Mouse (Mus musculus) limb, embryonic 12.5 days (tissue): ENCODE results near the gene Dnmt3a. TPM values are rescaled to one million over a fixed set of nuclear protein-coding genes. Genes with fewer than 3 reads are reported as not detected.

Source experiments
- ATAC-seq: fragments of 200-750 bp; cut with Nextera tagmentation; 2 replicates; pipeline ENCODE4 v1.8.0; 2017; ENCODE audit warnings: low read depth, moderate TSS enrichment; ENCODE audit not compliant: insufficient number of reproducible peaks, insufficient read depth, low FRiP score, low TSS enrichment
- H3K27ac ChIP-seq: fragments of 300-500 bp; sonication (generic); 2 replicates; pipeline ENCODE4 v1.5.1; 2016; ENCODE audit warnings: mild to moderate bottlenecking, moderate library complexity
- H3K27me3 ChIP-seq: fragments of 300-500 bp; sonication (generic); 2 replicates; pipeline ENCODE4 v1.6.1; 2016; ENCODE audit warnings: mild to moderate bottlenecking, moderate library complexity
- H3K36me3 ChIP-seq: fragments of 300-500 bp; sonication (generic); 2 replicates; pipeline ENCODE4 v1.6.1; 2016; ENCODE audit warnings: mild to moderate bottlenecking, moderate library complexity
- H3K4me1 ChIP-seq: fragments of 300-500 bp; sonication (generic); replicated peaks from 2 replicates; pipeline ENCODE4 v1.6.1; 2016
- H3K4me2 ChIP-seq: fragments of 300-500 bp; sonication (generic); 2 replicates; pipeline ENCODE4 v1.6.1; 2016; ENCODE audit warnings: mild to moderate bottlenecking, moderate library complexity
- H3K4me3 ChIP-seq: fragments of 300-500 bp; sonication (generic); replicated peaks from 2 replicates; pipeline ENCODE4 v1.5.1; 2016; ENCODE audit warnings: mild to moderate bottlenecking
- H3K9ac ChIP-seq: fragments of 300-500 bp; sonication (generic); replicated peaks from 2 replicates; pipeline ENCODE4 v1.6.1; 2016; ENCODE audit warnings: mild to moderate bottlenecking, moderate library complexity
- H3K9me3 ChIP-seq: fragments of 300-500 bp; sonication (generic); 2 replicates; pipeline ENCODE4 v1.6.1; 2016; ENCODE audit warnings: mild to moderate bottlenecking, moderate library complexity
- WGBS: fragments of 180-500 bp; shearing (Covaris S2); methylation state at CpG from one replicate; pipeline ENCODE4 v1.1.7; 2016; 5-methylcytosine and 5-hydroxymethylcytosine counted together
- polyA plus RNA-seq: library from polyadenylated mRNA; unstranded; fragments of >200 nt; fragmentation: Nextera tagmentation; extraction: Ambion mirVana; gene quantifications from 2 replicates; pipeline ENCODE4 v1.2.1, GENCODE M21; 2016

Gene Dnmt3a
- polyA plus RNA-seq, 1 experiment from 2014 or later, result 282 TPM

GRCm38 (mm10) chr12:3787041-3787440 is 18.8 kb upstream of the Dnmt3a start:
- peak overlapping the region; percentile 78; the same call in 1 of the 2 replicates for H3K27ac ChIP-seq
- WGBS, result 39% methylated on average over 3 of the region's 3 CpGs
- H3K4me1 ChIP-seq, result peaks cover 54% of the 10 kb centered on the region
- no peak overlapping the region for H3K9ac ChIP-seq
- no peak for ATAC-seq
- H3K27me3 ChIP-seq, result no peaks in the 10 kb centered on the region
- no peak overlapping the region for H3K4me2 ChIP-seq
- H3K36me3 ChIP-seq, result no peaks in the 10 kb centered on the region
- no peak overlapping the region for H3K4me3 ChIP-seq
- H3K9me3 ChIP-seq, result no peaks in the 10 kb centered on the region

- Histone ChIP-seq H3K36me3 (no peaks in the 10 kb centered on the region), H3K27me3 (no peaks in the 10 kb centered on the region), H3K9me3 (no peaks in the 10 kb centered on the region), H3K9ac (no peak overlapping the region), H3K4me2 (no peak overlapping the region), H3K4me3 (no peak overlapping the region), H3K4me1 (peaks cover 49% of the 10 kb centered on the region), H3K27ac (peak overlapping the region; percentile 78)
- whole genome bisulfite sequencing, result 24% methylated on average over 1 of the region's 1 CpGs
- ATAC-seq, result no peak
These were observed 18.3 kb upstream of the Dnmt3a start for GRCm38 (mm10) chr12:3787541-3787940.

- H3K27ac ChIP-seq, result peak overlapping the region; percentile 78
- peaks cover 41% of the 10 kb centered on the region for H3K4me1 ChIP-seq
- H3K4me2 ChIP-seq, result no peak overlapping the region
- no peak overlapping the region for H3K4me3 ChIP-seq
- no peak overlapping the region for H3K9ac ChIP-seq
- H3K27me3 ChIP-seq, result no peaks in the 10 kb centered on the region
- 29% methylated on average over 5 of the region's 5 CpGs for WGBS
- ATAC-seq, result no peak
- no peaks in the 10 kb centered on the region for H3K9me3 ChIP-seq
- H3K36me3 ChIP-seq, result no peaks in the 10 kb centered on the region
These were observed 17.3 kb upstream of the Dnmt3a start for GRCm38 (mm10) chr12:3788421-3789051.

- WGBS, result 56% methylated on average over 5 of the region's 5 CpGs
- Histone ChIP-seq H3K4me2 (no peak overlapping the region), H3K27me3 (no peaks in the 10 kb centered on the region), H3K27ac (no peak overlapping the region), H3K4me1 (peaks cover 33% of the 10 kb centered on the region), H3K4me3 (no peak overlapping the region), H3K9ac (no peak overlapping the region), H3K36me3 (no peaks in the 10 kb centered on the region), H3K9me3 (no peaks in the 10 kb centered on the region)
- no peak for ATAC-seq
These were observed 16.1 kb upstream of the Dnmt3a start for GRCm38 (mm10) chr12:3789626-3790185.

- Histone ChIP-seq H3K27me3 (no peaks in the 10 kb centered on the region), H3K4me2 (peak overlapping the region; percentile 59), H3K9ac (no peak overlapping the region), H3K36me3 (no peaks in the 10 kb centered on the region), H3K9me3 (no peaks in the 10 kb centered on the region), H3K4me3 (no peak overlapping the region), H3K27ac (no peak overlapping the region), H3K4me1 (peaks cover 33% of the 10 kb centered on the region)
- ATAC-seq, result no peak; the same call in 1 of the 2 replicates
- WGBS, result 43% methylated on average over 7 of the region's 7 CpGs
These were observed 14.6 kb upstream of the Dnmt3a start for GRCm38 (mm10) chr12:3791257-3791656.

GRCm38 (mm10) chr12:3791732-3792131 is 14.1 kb upstream of the Dnmt3a start:
- peak; percentile 71; the same call in 1 of the 2 replicates for ATAC-seq
- Histone ChIP-seq H3K27me3 (no peaks in the 10 kb centered on the region), H3K4me1 (peaks cover 31% of the 10 kb centered on the region), H3K4me2 (peak overlapping the region; percentile 59), H3K4me3 (peak overlapping the region; percentile 42), H3K27ac (no peak overlapping the region), H3K9me3 (no peaks in the 10 kb centered on the region), H3K36me3 (no peaks in the 10 kb centered on the region), H3K9ac (0 out of 2 replicates have a peak overlapping the region, but pooled peaks have one; percentile 37)
- under 1% methylated on average over 22 of the region's 22 CpGs for WGBS

GRCm38 (mm10) chr12:3792248-3792647 is 13.6 kb upstream of the Dnmt3a start:
- ATAC-seq, result no peak
- peak overlapping the region; percentile 42 for H3K4me3 ChIP-seq
- H3K4me1 ChIP-seq, result peaks cover 26% of the 10 kb centered on the region
- peak overlapping the region; percentile 59 for H3K4me2 ChIP-seq
- 0 out of 2 replicates have a peak overlapping the region, but pooled peaks have one; percentile 37 for H3K9ac ChIP-seq
- no peaks in the 10 kb centered on the region for H3K27me3 ChIP-seq
- H3K36me3 ChIP-seq, result no peaks in the 10 kb centered on the region
- WGBS, result 20% methylated on average over 8 of the region's 8 CpGs
- no peaks in the 10 kb centered on the region for H3K9me3 ChIP-seq
- no peak overlapping the region for H3K27ac ChIP-seq

GRCm38 (mm10) chr12:3795569-3795968 is 10.2 kb upstream of the Dnmt3a start:
- Histone ChIP-seq H3K9ac (no peak overlapping the region), H3K4me1 (no peaks in the 10 kb centered on the region), H3K36me3 (no peaks in the 10 kb centered on the region), H3K4me3 (no peak overlapping the region), H3K27ac (no peak overlapping the region), H3K9me3 (no peaks in the 10 kb centered on the region), H3K27me3 (no peaks in the 10 kb centered on the region), H3K4me2 (no peak overlapping the region)
- 28% methylated on average over 4 of the region's 4 CpGs for WGBS
- no peak for ATAC-seq

GRCm38 (mm10) chr12:3799551-3799950 is 6.3 kb upstream of the Dnmt3a start:
- no peaks in the 10 kb centered on the region for H3K36me3 ChIP-seq
- no peak overlapping the region for H3K9ac ChIP-seq
- H3K27me3 ChIP-seq, result peaks cover 10% of the 10 kb centered on the region
- no peaks in the 10 kb centered on the region for H3K4me1 ChIP-seq
- WGBS, result 83% methylated on average over 1 of the region's 1 CpGs
- no peak overlapping the region for H3K4me2 ChIP-seq
- H3K4me3 ChIP-seq, result no peak overlapping the region
- H3K27ac ChIP-seq, result no peak overlapping the region
- no peak for ATAC-seq
- no peaks in the 10 kb centered on the region for H3K9me3 ChIP-seq

- WGBS, result under 1% methylated on average over 38 of the region's 41 CpGs
- H3K27me3 ChIP-seq, result peaks cover 21% of the 10 kb centered on the region
These were observed 471 bp downstream of the Dnmt3a start for GRCm38 (mm10) chr12:3806271-3806684.

GRCm38 (mm10) chr12:3806703-3807547 is 1.1 kb downstream of the Dnmt3a start:
- WGBS, result under 1% methylated on average over 95 of the region's 141 CpGs
- peaks cover 21% of the 10 kb centered on the region for H3K27me3 ChIP-seq
- H3K9ac ChIP-seq, result peak overlapping the region; percentile 96
- no peaks in the 10 kb centered on the region for H3K36me3 ChIP-seq
- H3K27ac ChIP-seq, result peak overlapping the region; percentile 94
- H3K4me2 ChIP-seq, result peak overlapping the region; percentile 80
- peak; percentile 4 for ATAC-seq
- peak overlapping the region; percentile 92 for H3K4me3 ChIP-seq
- H3K4me1 ChIP-seq, result peaks cover 47% of the 10 kb centered on the region
- H3K9me3 ChIP-seq, result no peaks in the 10 kb centered on the region

More at GRCm38 (mm10) chr12:3806271-3806684, 471 bp downstream of the Dnmt3a start:
- Histone ChIP-seq H3K9me3 (no peaks in the 10 kb centered on the region), H3K9ac (peak overlapping the region; percentile 96), H3K27ac (peak overlapping the region; percentile 94), H3K36me3 (no peaks in the 10 kb centered on the region), H3K4me1 (peaks cover 41% of the 10 kb centered on the region), H3K4me2 (peak overlapping the region; percentile 80), H3K4me3 (peak overlapping the region; percentile 92)
- peak; percentile 78 for ATAC-seq
